Comparison of ENCODE assay signal across 29 mouse cellular contexts in the genomic region with DNA sequence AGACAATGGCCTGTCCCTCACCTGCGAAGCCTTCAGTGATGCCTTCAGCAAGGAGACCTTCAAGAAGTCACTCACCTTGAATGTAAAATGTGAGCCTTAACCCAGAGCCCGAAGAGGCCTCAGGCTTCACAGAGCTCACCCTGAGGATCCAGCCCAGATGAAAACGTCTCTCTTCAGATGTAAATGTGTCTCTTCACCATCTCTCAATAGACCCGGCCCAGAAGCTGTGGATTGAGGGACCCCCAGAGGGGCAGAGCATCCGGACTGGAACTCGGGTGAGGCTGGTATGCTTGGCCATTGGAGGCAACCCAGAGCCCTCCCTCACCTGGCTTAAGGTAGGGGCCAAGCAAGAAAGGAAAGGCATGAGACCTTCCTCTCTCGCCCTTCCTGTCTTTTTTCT. TPM values are rescaled to one million over a fixed set of nuclear protein-coding genes. Genes with fewer than 3 reads are reported as not detected.
A peak's percentile ranks its signal among the peaks of the same experiment; 100 is the strongest.
DNase-seq lines count a peak whose midpoint lies in the region.
"Had no signal": no experiment of that assay in that cellular context is flagged by ENCODE, and none has a peak within 500 bp of the region (broad histone marks: within the 10 kb centered on the region; RNA-seq: fewer than 3 reads in every experiment).

No protein-coding gene starts in this region.

- DNase-seq in heart, adult 11 months = peak; percentile 65
- DNase-seq in heart, embryonic 10.5 days (ENCODE audit: low spot score) = no peak
- peak; percentile 93 for DNase-seq in ES-CJ7 (ENCODE audit: low read depth, low spot score)
- DNase-seq in R1 (ENCODE audit: low read depth, low spot score) = peak; percentile 92
- peak; percentile 72 for DNase-seq in ZHBTc4 (ENCODE audit: low read depth, low spot score)
- no peak for DNase-seq in urinary bladder, adult 2 months (ENCODE audit: low spot score)
- no peak for DNase-seq in heart, adult 18-20 months
- no peak for DNase-seq in frontal cortex, postnatal 36 days (ENCODE audit: low spot score in 2 of 2)
- DNase-seq: adrenal gland, adult 2 months; adrenal gland, postnatal 10 days; adrenal gland, postnatal 25 days; B cell, adult 2 months; cerebellum, adult 11 months; cerebellum, adult 18-20 months; cerebellum, adult 8-10 months; cerebellum, adult 9-11 months; cerebellum, postnatal 14 days; cerebellum, postnatal 36 days had no signal

- no peak overlapping the region for H3K27ac ChIP-seq in heart, embryonic 10.5 days
- H3K27ac ChIP-seq: embryonic facial prominence, embryonic 10.5 days; embryonic facial prominence, embryonic 12.5 days had no signal

- no peaks in the 10 kb centered on the region for H3K9me3 ChIP-seq in heart, embryonic 10.5 days
- H3K9me3 ChIP-seq: embryonic facial prominence, embryonic 10.5 days; embryonic facial prominence, embryonic 12.5 days; G1E had no signal

- H3K36me3 ChIP-seq in heart, embryonic 10.5 days = no peaks in the 10 kb centered on the region
- H3K36me3 ChIP-seq: embryonic facial prominence, embryonic 10.5 days; embryonic facial prominence, embryonic 12.5 days; G1E had no signal

- WGBS in heart, embryonic 10.5 days = 28% methylated on average over 7 of the region's 7 CpGs

- peaks cover 100% of the 10 kb centered on the region for H3K27me3 ChIP-seq in heart, embryonic 10.5 days (ENCODE audit: insufficient read depth, poor library complexity, severe bottlenecking)

- H3K4me1 ChIP-seq in heart, embryonic 10.5 days = peaks cover 15% of the 10 kb centered on the region

- H3K4me3 ChIP-seq in heart, embryonic 10.5 days = no peak overlapping the region
- H3K4me3 ChIP-seq: embryonic facial prominence, embryonic 10.5 days; embryonic facial prominence, embryonic 12.5 days had no signal

RNA-seq across cellular contexts. Expression of a gene that starts 5.5 kb away (rescaled TPM):
- polyA plus RNA-seq in heart, embryonic 10.5 days (2016; fragmentation: Nextera tagmentation; extraction: Ambion mirVana) = 0.55 and 0.79 TPM in 2 replicates
- not detected in 2 replicates for polyA plus RNA-seq in urinary bladder, adult 2 months (2012; rRNA removed)
- total RNA-seq in heart, adult 18-20 months (2021) = not detected
- total RNA-seq: adrenal gland, adult 2 months; adrenal gland, postnatal 10 days; adrenal gland, postnatal 25 days had no signal
- polyA plus RNA-seq: adrenal gland, adult 2 months; CD4-positive, CD25-positive, alpha-beta regulatory T cell, adult 4 months; forebrain, embryonic 16.5 days; G1E; Patski had no signal

RNA-seq across cellular contexts. Expression of a gene that starts 6.1 kb away (rescaled TPM):
- 3.3 and 5.2 TPM in 2 replicates for polyA plus RNA-seq in heart, embryonic 10.5 days (2016; fragmentation: Nextera tagmentation; extraction: Ambion mirVana)
- polyA plus RNA-seq in urinary bladder, adult 2 months (2012; rRNA removed) = not detected in 2 replicates
- total RNA-seq in heart, adult 18-20 months (2021) = not detected
- total RNA-seq: adrenal gland, adult 2 months; adrenal gland, postnatal 10 days; adrenal gland, postnatal 25 days; CH12.LX; common myeloid progenitor, adult 5-6 weeks; G1E had no signal
- polyA plus RNA-seq: adrenal gland, adult 2 months; CD4-positive, CD25-positive, alpha-beta regulatory T cell, adult 4 months; G1E; Patski had no signal

RNA-seq across cellular contexts. Expression of a gene that starts 18.2 kb away (rescaled TPM):
- 44.3 and 50.4 TPM in 2 replicates for polyA plus RNA-seq in heart, embryonic 10.5 days (2016; fragmentation: Nextera tagmentation; extraction: Ambion mirVana)
- 4.2 and 4.5 TPM in 2 replicates for polyA plus RNA-seq in urinary bladder, adult 2 months (2012; rRNA removed)
- 1 to 10 TPM; 2.8 to 3.4 TPM for total RNA-seq in heart, adult 18-20 months (2021)
- total RNA-seq: common myeloid progenitor, adult 5-6 weeks had no signal
- polyA plus RNA-seq: G1E had no signal

RNA-seq across cellular contexts. Expression of a gene that starts 29.9 kb away (rescaled TPM):
- 0.30 and 3.0 TPM in 2 replicates for polyA plus RNA-seq in heart, embryonic 10.5 days (2016; fragmentation: Nextera tagmentation; extraction: Ambion mirVana)
- not detected in 2 replicates for polyA plus RNA-seq in urinary bladder, adult 2 months (2012; rRNA removed)
- total RNA-seq in heart, adult 18-20 months (2021) = not detected
- total RNA-seq: adrenal gland, postnatal 25 days; CH12.LX; common myeloid progenitor, adult 5-6 weeks; G1E had no signal
- polyA plus RNA-seq: CD4-positive, CD25-positive, alpha-beta regulatory T cell, adult 4 months; embryonic facial prominence, embryonic 10.5 days; embryonic facial prominence, embryonic 12.5 days; embryonic facial prominence, embryonic 14.5 days; forebrain, embryonic 11.5 days; forebrain, embryonic 14.5 days; forebrain, embryonic 16.5 days; G1E had no signal

RNA-seq across cellular contexts. Expression of a gene that starts 42.0 kb away (rescaled TPM):
- 1.5 and 1.6 TPM in 2 replicates for polyA plus RNA-seq in heart, embryonic 10.5 days (2016; fragmentation: Nextera tagmentation; extraction: Ambion mirVana)
- 1.8 and 2.0 TPM in 2 replicates for polyA plus RNA-seq in urinary bladder, adult 2 months (2012; rRNA removed)
- under 1 TPM; 0.35 to 0.87 TPM for total RNA-seq in heart, adult 18-20 months (2021)

Comparison
In these comparisons a context has a peak if more than half of its experiments do, and no peak if none do; other contexts are left out.
1. DNase-seq: peak in heart, adult 11 months (single experiment), ES-CJ7 (single experiment), R1 (single experiment) and ZHBTc4 (single experiment); none in heart, embryonic 10.5 days (single experiment), urinary bladder, adult 2 months (single experiment), heart, adult 18-20 months (0 of 2) and frontal cortex, postnatal 36 days (0 of 2).